Mouse (Mus musculus) right cerebral cortex, postnatal 10 days (tissue): ENCODE measurements around the gene Retsat.

Experiments used
- DNase-seq, 2 experiments: peaks; one replicate each; pipeline ENCODE4 v3.0.0; 2021; ENCODE audit warnings: low spot score in 2 of 2

The Retsat gene

DNA sequence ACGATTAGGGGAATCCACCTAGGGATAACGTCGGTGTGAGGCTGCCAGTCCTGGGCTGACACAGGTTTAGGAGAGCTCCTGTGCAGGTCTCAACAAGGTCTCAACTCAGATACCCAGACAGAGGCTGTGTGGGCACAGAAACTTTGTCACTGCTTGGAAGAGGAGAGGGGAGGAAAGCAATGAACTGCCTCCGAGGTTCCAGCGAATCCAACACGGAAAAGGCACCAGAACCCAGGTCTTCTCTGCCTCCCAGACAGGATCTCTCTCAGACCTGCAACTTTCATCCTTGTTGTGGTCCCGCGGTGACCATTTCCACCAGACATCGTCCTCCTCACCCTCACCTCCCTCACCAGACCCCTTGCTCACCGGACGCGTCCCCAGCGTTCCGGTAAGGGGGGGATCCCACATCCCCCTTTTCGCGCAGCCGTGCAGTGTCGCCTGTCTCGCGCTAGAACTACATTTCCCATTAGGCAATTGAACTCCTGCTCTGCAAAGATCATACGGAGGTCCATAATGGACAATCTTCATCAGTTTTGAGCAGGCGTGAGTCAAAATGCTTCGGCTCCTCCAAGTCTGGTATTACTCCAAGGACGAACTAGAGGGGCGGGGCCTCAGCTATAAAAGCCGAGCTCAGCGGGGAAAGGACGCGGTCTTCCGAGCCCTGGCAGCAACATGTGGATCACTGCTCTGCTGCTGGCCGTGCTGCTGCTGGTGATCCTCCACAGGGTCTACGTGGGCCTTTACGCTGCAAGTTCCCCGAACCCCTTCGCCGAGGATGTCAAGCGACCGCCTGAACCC is at the start of gene Retsat, which contains the start of gene Elmod3:
TSS of gene Retsat (plus strand) at position 520 of the 798 bp plus-strand sequence.
TSS of gene Elmod3 (minus strand) at position 458 of the 798 bp plus-strand sequence.
- DNase-seq: peak; percentile 90 to 95

GRCm38 (mm10) chr6:72549041-72549580 is 49.2 kb upstream of the Retsat start:
- DNase-seq: no peak

DNA sequence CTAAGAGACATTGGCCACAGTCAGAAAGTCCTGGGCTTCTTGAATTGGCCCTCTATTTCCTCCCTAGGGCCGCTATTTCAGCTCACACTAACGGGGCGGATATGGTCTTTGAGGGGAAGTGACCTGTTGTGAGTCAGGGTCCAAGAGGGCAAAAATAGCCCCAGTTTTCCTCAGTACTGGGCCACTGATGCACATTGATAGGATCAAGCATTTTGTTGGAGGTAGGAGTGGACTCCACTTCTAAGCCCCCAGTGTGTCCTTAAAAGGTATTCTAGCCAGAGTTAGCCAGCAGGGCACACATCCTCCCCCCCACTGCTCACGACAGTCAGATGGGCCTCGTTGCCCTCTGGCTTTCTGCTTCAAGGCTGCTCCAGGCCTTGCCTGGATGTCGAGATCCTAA is 48.2 kb upstream of the Retsat start:
- no peak for DNase-seq

DNA sequence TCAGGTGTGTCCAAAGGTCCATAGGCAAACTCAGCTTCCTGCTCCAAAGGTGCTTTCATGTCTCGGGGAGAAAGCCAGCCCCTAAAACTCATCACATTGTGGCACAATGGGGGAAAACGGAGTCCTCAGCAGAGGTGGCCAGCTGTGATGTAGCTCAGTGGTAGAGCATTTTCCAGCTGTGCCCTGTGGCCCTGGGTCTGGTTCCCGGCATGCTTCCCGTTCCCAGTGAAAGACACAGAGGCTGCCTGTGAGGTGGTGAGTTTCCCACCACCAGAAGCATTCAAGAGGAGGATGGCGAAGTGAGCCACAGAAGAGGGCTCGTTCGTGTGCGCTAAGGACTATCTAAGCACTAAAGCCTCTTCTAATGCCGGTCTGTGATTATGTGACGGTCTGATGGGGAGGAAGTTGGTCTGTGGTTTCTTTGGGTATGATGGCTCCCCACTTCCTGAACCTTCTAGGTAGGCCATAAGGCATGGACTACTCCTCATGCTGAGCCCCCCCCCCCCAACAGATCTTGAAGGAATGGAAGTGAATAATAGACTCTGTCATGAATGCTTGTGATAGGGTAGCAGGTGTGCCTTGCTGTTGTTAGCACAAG is 47.7 kb upstream of the Retsat start:
- DNase-seq: no peak

- peak in 1 of 2 experiments; percentile 63 for DNase-seq
These were observed 45.9 kb upstream of the Retsat start for GRCm38 (mm10) chr6:72552171-72553078.

GRCm38 (mm10) chr6:72553079-72553412 is 45.2 kb upstream of the Retsat start:
- no peak for DNase-seq

GRCm38 (mm10) chr6:72560801-72561200 is 37.5 kb upstream of the Retsat start:
- no peak for DNase-seq

- no peak for DNase-seq
These were observed 35.8 kb upstream of the Retsat start for GRCm38 (mm10) chr6:72562486-72562885.

DNA sequence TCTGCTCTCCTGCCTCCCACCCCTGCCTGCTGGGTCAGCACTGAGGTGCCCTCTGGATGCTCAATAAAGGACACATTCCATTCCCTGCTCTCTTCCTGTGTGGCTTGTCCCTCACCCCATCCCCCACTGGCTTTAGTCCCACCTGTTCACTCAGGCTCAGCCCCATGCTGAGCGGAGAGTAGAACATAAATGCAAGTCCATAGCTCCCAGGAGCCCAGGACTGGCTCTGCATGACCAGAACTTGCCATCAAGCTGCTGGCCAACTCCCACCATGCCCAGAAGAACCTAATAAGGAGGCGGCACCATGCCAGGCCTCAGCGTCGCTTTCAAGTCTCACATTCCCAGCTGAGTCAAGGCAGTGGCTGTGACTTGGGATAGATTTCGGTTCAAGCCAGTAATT is 35.4 kb upstream of the Retsat start:
- DNase-seq: no peak

- DNase-seq: no peak
These were observed 32.8 kb upstream of the Retsat start for GRCm38 (mm10) chr6:72565506-72565905.

GRCm38 (mm10) chr6:72566044-72566443 is 32.2 kb upstream of the Retsat start:
- DNase-seq: peak; percentile 90 to 93

DNA sequence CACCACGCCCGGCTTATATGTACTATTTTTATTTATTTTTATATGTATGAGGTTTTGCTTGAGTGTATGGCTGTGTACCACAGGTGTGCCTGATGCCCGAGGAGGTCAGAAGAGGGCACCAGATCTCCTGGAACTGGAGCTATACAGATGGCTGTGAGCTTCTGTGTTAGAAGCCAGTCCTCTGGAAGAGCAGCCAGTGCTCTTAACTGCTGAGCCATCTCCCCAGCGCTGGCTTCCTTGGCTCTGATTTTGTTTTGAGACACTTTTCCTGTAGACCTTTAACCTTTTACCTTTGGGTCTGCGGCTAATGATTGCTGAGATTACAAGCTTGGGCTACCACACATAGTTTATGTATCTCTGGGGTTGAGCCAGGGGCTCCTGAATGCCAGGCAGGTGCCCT is 30.8 kb upstream of the Retsat start:
- no peak for DNase-seq

DNA sequence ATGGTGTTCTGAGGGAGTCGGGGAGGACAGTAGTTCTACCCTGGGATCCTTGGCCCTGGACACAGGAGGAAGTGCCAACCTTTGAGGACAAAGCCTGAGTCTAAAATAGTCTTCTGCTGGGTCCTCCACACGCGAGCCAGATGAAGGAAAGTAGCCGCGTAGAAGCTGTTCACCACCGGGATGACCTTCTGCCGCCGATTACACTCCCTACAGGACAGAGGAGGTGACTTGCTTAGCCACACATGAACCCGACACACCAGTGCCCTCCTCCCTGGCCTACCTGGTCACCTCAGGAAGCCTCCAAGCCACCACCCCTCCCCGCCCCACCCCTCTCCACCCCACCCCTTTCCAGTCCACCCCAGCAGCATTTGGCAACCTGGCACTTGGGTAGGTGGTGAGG is 29.5 kb upstream of the Retsat start:
- DNase-seq: no peak

DNA sequence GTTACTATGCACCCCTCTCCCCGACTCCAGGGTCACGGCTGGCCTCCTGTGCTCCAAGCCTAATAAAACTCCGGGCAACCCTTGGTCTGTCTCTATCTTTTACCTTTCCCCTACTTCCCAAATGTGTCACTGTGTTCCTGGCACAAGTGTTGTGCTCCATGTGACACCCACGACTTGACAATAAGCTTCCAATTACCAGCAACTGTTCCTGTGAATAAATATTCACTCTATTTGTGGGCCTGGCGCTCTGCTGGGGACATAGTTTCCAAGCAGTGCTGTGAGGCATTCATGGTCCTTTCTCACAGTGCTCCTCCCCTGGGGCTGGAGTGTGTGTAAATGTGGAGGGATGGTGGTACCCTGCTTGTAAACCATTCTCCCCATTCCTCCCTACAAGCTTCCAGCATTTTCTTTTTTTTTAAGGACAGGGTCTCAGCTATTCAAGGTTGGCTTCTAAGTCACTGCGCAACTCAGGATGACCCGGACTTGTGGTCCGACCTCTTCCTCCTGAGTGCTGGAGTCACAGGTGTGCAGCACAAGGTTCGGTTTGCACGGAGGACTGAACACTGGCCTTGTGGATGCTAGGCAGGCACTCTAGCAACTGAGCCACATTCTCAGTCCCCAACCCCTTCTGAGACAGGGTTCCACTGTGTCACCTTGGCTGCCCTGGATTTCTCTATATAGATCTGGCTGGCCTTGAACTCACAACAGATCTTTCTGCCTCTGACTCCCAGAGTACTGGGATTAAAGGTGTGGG is 27.5 kb upstream of the Retsat start:
- DNase-seq: no peak

GRCm38 (mm10) chr6:72571826-72572225 is 26.4 kb upstream of the Retsat start:
- no peak for DNase-seq

DNA sequence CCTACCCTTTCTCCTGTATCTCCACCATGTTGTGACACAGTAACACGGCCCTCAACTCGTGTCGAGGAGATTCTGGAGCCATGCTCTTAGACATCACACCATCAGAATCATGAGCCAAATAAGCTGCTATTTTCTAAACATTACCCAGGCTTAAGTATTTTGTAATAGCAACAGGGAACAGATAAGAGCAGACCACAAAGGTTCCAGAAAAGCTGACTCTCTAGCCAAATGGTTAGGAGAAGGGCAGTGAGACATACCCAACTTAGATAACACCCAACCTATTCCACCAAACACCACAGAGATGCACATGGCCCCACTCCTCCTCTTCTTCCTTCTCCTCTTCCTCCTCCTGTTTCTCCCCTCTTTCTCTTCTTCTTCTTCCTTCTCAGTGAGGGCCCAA is 22.2 kb upstream of the Retsat start:
- DNase-seq: no peak

- DNase-seq: no peak
These were observed 16.5 kb upstream of the Retsat start for GRCm38 (mm10) chr6:72581625-72582382.

GRCm38 (mm10) chr6:72583211-72583839 is 14.9 kb upstream of the Retsat start:
- no peak for DNase-seq

GRCm38 (mm10) chr6:72584154-72584553 is 14.1 kb upstream of the Retsat start:
- DNase-seq: no peak

GRCm38 (mm10) chr6:72586701-72587100 is 11.6 kb upstream of the Retsat start:
- DNase-seq: no peak
